Mouse (Mus musculus) hindbrain, postnatal 0 days (tissue): ENCODE results near the gene Palld. TPM values are rescaled to one million over a fixed set of nuclear protein-coding genes. Genes with fewer than 3 reads are reported as not detected.

Source experiments
- ATAC-seq: fragments of 200-750 bp; cut with Nextera tagmentation; 2 replicates; pipeline ENCODE4 v1.8.0; 2017; ENCODE audit warnings: mild to moderate bottlenecking, moderate TSS enrichment, moderate library complexity
- DNase-seq: peaks from one replicate; pipeline ENCODE4 v3.0.0-alpha.2; 2015; ENCODE audit warnings: low spot score
- H3K27ac ChIP-seq: fragments of 300-500 bp; sonication (generic); 2 replicates; pipeline ENCODE4 v1.5.1; 2014; ENCODE audit warnings: mild to moderate bottlenecking
- H3K27me3 ChIP-seq: fragments of 300-500 bp; sonication (generic); 2 replicates; pipeline ENCODE4 v1.6.1; 2014; ENCODE audit warnings: low read length, mixed read lengths; ENCODE audit not compliant: insufficient read depth
- H3K36me3 ChIP-seq: fragments of 300-500 bp; sonication (generic); 2 replicates; pipeline ENCODE4 v1.6.1; 2014; ENCODE audit warnings: low read length, mixed read lengths; ENCODE audit not compliant: insufficient read depth
- H3K4me1 ChIP-seq: fragments of 300-500 bp; sonication (generic); 2 replicates; pipeline ENCODE4 v1.6.1; 2014; ENCODE audit warnings: antibody characterized with exemption, low read length, mixed read lengths; ENCODE audit not compliant: insufficient read depth
- H3K4me2 ChIP-seq: fragments of 300-500 bp; sonication (generic); 2 replicates; pipeline ENCODE4 v1.6.1; 2014; ENCODE audit warnings: low read depth, mild to moderate bottlenecking, low read length, moderate library complexity, mixed read lengths
- H3K4me3 ChIP-seq: fragments of 300-500 bp; sonication (generic); 2 replicates; pipeline ENCODE4 v1.5.1; 2014; ENCODE audit warnings: low read length
- H3K9ac ChIP-seq: fragments of 300-500 bp; sonication (generic); replicated peaks from 2 replicates; pipeline ENCODE4 v1.6.1; 2014; ENCODE audit warnings: mild to moderate bottlenecking, low read length, moderate library complexity, mixed read lengths
- H3K9me3 ChIP-seq: fragments of 300-500 bp; sonication (generic); 2 replicates; pipeline ENCODE4 v1.6.1; 2016; ENCODE audit warnings: low read length, mixed read lengths
- CTCF ChIP-seq: IDR thresholded peaks from 2 replicates; pipeline ENCODE4 v1.5.1; 2016; ENCODE audit warnings: antibody characterized with exemption, control low read depth, low read depth
- WGBS: fragments of 180-500 bp; shearing (Covaris S2); extraction: QIAGEN DNeasy Blood & Tissue Kit; methylation state at CpG from one replicate; pipeline ENCODE4 v1.1.7; 2014; 5-methylcytosine and 5-hydroxymethylcytosine counted together
- polyA plus RNA-seq: library from polyadenylated mRNA; unstranded; fragments of >200 nt; fragmentation: Nextera tagmentation; extraction: Ambion mirVana; gene quantifications from 2 replicates; pipeline ENCODE4 v1.2.1, GENCODE M21; 2015
- total RNA-seq: library from RNA; depleted of rRNA; stranded (reverse); fragments of >200 nt; gene quantifications from 2 replicates; pipeline ENCODE4 v1.2.3, GENCODE M21; 2014

The Palld gene
- total and polyA plus RNA-seq, 2 experiments from 2014 or later, result 3.5 to 14.0 TPM

- Histone ChIP-seq H3K4me2 (peak overlapping the region; percentile 27; the same call in 1 of the 2 replicates), H3K4me1 (peaks cover 4% of the 10 kb centered on the region; the same call in 1 of the 2 replicates), H3K36me3 (peaks cover 5% of the 10 kb centered on the region; the same call in 1 of the 2 replicates), H3K4me3 (no peak overlapping the region), H3K27me3 (no peaks in the 10 kb centered on the region), H3K27ac (no peak overlapping the region; the same call in 1 of the 2 replicates), H3K9ac (no peak overlapping the region), H3K9me3 (no peaks in the 10 kb centered on the region)
- no peak for ATAC-seq
- 51% methylated on average over 8 of the region's 8 CpGs for WGBS
- DNase-seq, result peak; percentile 31
- TF ChIP-seq CTCF, result no peak
Observed at GRCm38 (mm10) chr8:61516745-61517501, 385.6 kb downstream of the Palld start.

- Histone ChIP-seq H3K27me3 (no peaks in the 10 kb centered on the region), H3K9me3 (no peaks in the 10 kb centered on the region), H3K4me1 (peaks cover 4% of the 10 kb centered on the region; the same call in 1 of the 2 replicates), H3K4me2 (peak overlapping the region; percentile 54), H3K4me3 (peak overlapping the region; percentile 30), H3K27ac (peak overlapping the region; percentile 86), H3K9ac (peak overlapping the region; percentile 44), H3K36me3 (peaks cover 5% of the 10 kb centered on the region; the same call in 1 of the 2 replicates)
- DNase-seq (peak; percentile 95), ATAC-seq (peak; percentile 93)
- 19% methylated on average over 25 of the region's 25 CpGs for WGBS
- peak; percentile 94 for TF ChIP-seq CTCF
Observed at GRCm38 (mm10) chr8:61515931-61516744, 386.4 kb downstream of the Palld start.

DNA sequence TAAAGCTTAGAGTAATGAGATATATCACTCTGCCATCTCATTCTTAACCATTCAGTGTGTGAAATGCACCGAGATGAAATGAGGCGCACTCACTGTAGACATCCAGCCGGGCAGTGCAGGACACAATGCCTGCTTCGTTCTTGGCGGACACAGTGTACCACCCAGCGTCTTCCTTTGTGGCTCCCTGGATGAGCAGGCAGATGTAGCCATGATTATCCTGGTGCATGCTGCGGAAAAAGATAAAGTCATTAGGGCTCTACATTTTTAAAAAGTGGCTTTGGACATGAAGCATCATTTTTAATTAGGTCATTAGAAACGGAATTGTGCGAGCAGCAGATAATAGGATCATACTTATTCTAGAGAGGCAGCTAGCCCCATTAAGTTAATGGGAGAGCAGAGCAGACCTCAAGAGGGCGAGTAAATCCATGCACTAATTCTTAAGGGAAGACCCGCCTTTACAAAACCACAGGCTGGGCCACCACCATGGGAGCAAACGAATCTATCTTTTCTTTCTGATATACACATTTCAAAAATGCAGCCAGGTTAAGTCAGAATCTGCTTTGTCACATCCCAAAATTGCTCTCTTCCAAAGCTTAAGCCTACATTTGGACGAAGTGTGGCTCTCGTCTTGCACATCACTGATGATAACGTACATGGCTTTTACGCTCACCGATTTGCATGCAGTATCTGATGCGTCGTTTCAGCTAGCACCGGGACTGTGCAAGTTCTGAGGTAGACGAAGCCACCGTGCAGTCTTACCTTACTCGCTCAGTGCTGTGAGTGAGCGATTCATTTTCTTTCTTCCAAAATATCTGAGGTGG is 387.2 kb downstream of the Palld start:
- TF ChIP-seq CTCF, result no peak
- peak; percentile 57 for DNase-seq

DNA sequence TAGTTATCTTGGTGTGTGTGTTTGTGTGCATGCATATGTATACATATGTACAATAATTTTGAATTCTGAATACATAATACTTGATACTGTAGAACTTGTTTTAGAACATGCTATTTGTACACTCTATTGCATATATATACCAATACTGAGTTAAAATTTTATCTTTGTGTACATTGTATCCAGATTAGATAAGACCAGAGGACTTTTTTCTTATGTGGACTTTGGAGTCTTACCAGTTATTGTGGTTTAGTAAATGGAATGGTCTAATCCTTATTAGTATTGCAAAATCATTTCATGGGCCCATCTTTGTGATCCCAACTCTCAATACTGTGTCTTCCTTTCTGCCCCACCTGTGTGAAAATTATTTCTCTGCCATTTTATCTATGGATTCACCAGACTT is 400.2 kb downstream of the Palld start:
- Histone ChIP-seq H3K27me3 (no peaks in the 10 kb centered on the region), H3K4me2 (no peak overlapping the region), H3K27ac (no peak overlapping the region), H3K36me3 (no peaks in the 10 kb centered on the region), H3K4me1 (no peaks in the 10 kb centered on the region), H3K9ac (no peak overlapping the region), H3K9me3 (no peaks in the 10 kb centered on the region), H3K4me3 (no peak overlapping the region)
- TF ChIP-seq CTCF, result no peak
- no peak for ATAC-seq
- DNase-seq, result no peak

More for the DNA sequence above, 387.2 kb downstream of the Palld start:
- H3K4me3 ChIP-seq, result peak overlapping the region; percentile 30
- peaks cover 5% of the 10 kb centered on the region; the same call in 1 of the 2 replicates for H3K36me3 ChIP-seq
- peak overlapping the region; percentile 44 for H3K9ac ChIP-seq
- no peaks in the 10 kb centered on the region for H3K9me3 ChIP-seq
- peak; percentile 52 for ATAC-seq
- H3K4me2 ChIP-seq, result peak overlapping the region; percentile 54
- 33% methylated on average over 24 of the region's 24 CpGs for WGBS
- peak overlapping the region; percentile 86 for H3K27ac ChIP-seq
- H3K27me3 ChIP-seq, result no peaks in the 10 kb centered on the region
- peaks cover 4% of the 10 kb centered on the region; the same call in 1 of the 2 replicates for H3K4me1 ChIP-seq

GRCm38 (mm10) chr8:61500914-61501313 is 401.6 kb downstream of the Palld start:
- H3K27me3 ChIP-seq, result no peaks in the 10 kb centered on the region
- ATAC-seq (no peak), DNase-seq (no peak)
- H3K36me3 ChIP-seq, result no peaks in the 10 kb centered on the region
- H3K4me2 ChIP-seq, result no peak overlapping the region
- no peak overlapping the region for H3K4me3 ChIP-seq
- no peaks in the 10 kb centered on the region for H3K9me3 ChIP-seq
- no peak overlapping the region for H3K9ac ChIP-seq
- 68% methylated on average over 3 of the region's 3 CpGs for WGBS
- H3K4me1 ChIP-seq, result no peaks in the 10 kb centered on the region
- H3K27ac ChIP-seq, result no peak overlapping the region
- TF ChIP-seq CTCF, result no peak

DNA sequence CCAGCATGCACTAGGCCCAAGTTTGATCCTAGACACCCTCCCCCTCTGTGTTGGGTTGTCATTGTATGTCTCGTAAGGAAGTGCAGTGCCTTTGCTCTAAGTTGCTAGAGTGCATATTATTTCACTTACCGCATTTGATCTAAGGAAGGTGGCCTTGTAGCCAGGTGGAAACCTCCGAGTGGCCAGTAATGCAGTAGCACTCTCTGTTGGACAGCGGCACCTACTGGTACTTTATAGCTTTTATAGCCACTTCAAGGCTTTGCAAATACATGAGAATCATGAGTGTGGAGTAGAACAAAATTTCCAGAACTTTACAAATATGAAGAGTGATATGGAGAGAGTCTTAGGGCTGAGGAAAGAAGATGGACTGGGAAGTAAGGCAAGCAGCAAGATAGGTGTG is 403.5 kb downstream of the Palld start:
- ATAC-seq, result peak; percentile 59
- Histone ChIP-seq H3K9ac (no peak overlapping the region), H3K4me2 (no peak overlapping the region), H3K27me3 (no peaks in the 10 kb centered on the region), H3K4me3 (no peak overlapping the region), H3K36me3 (no peaks in the 10 kb centered on the region), H3K27ac (no peak overlapping the region), H3K4me1 (no peaks in the 10 kb centered on the region), H3K9me3 (no peaks in the 10 kb centered on the region)
- peak; percentile 75 for TF ChIP-seq CTCF
- peak; percentile 75 for DNase-seq
- 61% methylated on average over 4 of the region's 4 CpGs for WGBS
